Comparison of ENCODE assay signal across 11 mouse cellular contexts in genomic region chr5:146790944-146791343, GRCm38 (mm10). TPM values are rescaled to one million over a fixed set of nuclear protein-coding genes. Genes with fewer than 3 reads are reported as not detected.
DNase-seq lines count a peak whose midpoint lies in the region; ATAC-seq and TF ChIP-seq lines count a peak whose summit lies in the region.
"Had no signal": no experiment of that assay in that cellular context is flagged by ENCODE, and none has a peak within 500 bp of the region (broad histone marks: within the 10 kb centered on the region; RNA-seq: fewer than 3 reads in every experiment).

No protein-coding gene starts in this region.

- H3K4me3 ChIP-seq in heart, embryonic 12.5 days = no peak overlapping the region
- no peak overlapping the region for H3K4me3 ChIP-seq in midbrain, embryonic 11.5 days (ENCODE audit: low read depth, low read length)
- H3K4me3 ChIP-seq in midbrain, postnatal 0 days (ENCODE audit: low read depth, low read length) = no peak overlapping the region
- H3K4me3 ChIP-seq in hindbrain, embryonic 14.5 days (replicated peaks; ENCODE audit: low read length) = no peak overlapping the region
- H3K4me3 ChIP-seq in small intestine, adult 2 months (ENCODE audit: low read depth, low read length) = peak overlapping the region; percentile 31
- H3K4me3 ChIP-seq: embryonic facial prominence, embryonic 15.5 days had no signal

- no peak overlapping the region for H3K27ac ChIP-seq in heart, embryonic 12.5 days (ENCODE audit: poor library complexity, severe bottlenecking)
- H3K27ac ChIP-seq in midbrain, embryonic 11.5 days (ENCODE audit: low read depth, low read length) = no peak overlapping the region
- H3K27ac ChIP-seq in midbrain, postnatal 0 days (ENCODE audit: low read depth, low read length) = no peak overlapping the region
- H3K27ac ChIP-seq in hindbrain, embryonic 14.5 days = no peak overlapping the region
- peak overlapping the region; percentile 20; the same call in 1 of the 2 replicates for H3K27ac ChIP-seq in small intestine, adult 2 months (ENCODE audit: insufficient read depth, low read depth, low read length)
- H3K27ac ChIP-seq: embryonic facial prominence, embryonic 15.5 days had no signal

- no peak for ATAC-seq in heart, embryonic 12.5 days (ENCODE audit: insufficient number of reproducible peaks, low FRiP score)
- no peak for ATAC-seq in midbrain, embryonic 11.5 days (ENCODE audit: low FRiP score)
- no peak for ATAC-seq in midbrain, postnatal 0 days (ENCODE audit: low FRiP score)
- ATAC-seq in hindbrain, embryonic 14.5 days (ENCODE audit: low FRiP score) = no peak

- H3K27me3 ChIP-seq in heart, embryonic 12.5 days (replicated peaks) = no peaks in the 10 kb centered on the region
- H3K27me3 ChIP-seq in midbrain, embryonic 11.5 days (ENCODE audit: control insufficient read depth, insufficient read depth, low read length) = no peaks in the 10 kb centered on the region
- no peaks in the 10 kb centered on the region for H3K27me3 ChIP-seq in midbrain, postnatal 0 days (ENCODE audit: insufficient read depth, low read length)
- no peaks in the 10 kb centered on the region for H3K27me3 ChIP-seq in hindbrain, embryonic 14.5 days (ENCODE audit: control insufficient read depth, insufficient read depth, low read length)
- H3K27me3 ChIP-seq in small intestine, adult 2 months (ENCODE audit: control insufficient read depth, insufficient read depth, low read length) = no peaks in the 10 kb centered on the region
- H3K27me3 ChIP-seq: embryonic facial prominence, embryonic 15.5 days had no signal

- no peaks in the 10 kb centered on the region for H3K36me3 ChIP-seq in heart, embryonic 12.5 days
- H3K36me3 ChIP-seq in midbrain, embryonic 11.5 days (ENCODE audit: control insufficient read depth, insufficient read depth, low read length) = no peaks in the 10 kb centered on the region
- H3K36me3 ChIP-seq in midbrain, postnatal 0 days (ENCODE audit: insufficient read depth, low read length) = no peaks in the 10 kb centered on the region
- H3K36me3 ChIP-seq in hindbrain, embryonic 14.5 days (replicated peaks; ENCODE audit: control insufficient read depth, insufficient read depth) = no peaks in the 10 kb centered on the region
- H3K36me3 ChIP-seq in small intestine, adult 2 months (ENCODE audit: control insufficient read depth, insufficient read depth, low read length) = no peaks in the 10 kb centered on the region
- H3K36me3 ChIP-seq: embryonic facial prominence, embryonic 15.5 days had no signal

- peaks cover 40% of the 10 kb centered on the region for H3K4me1 ChIP-seq in heart, embryonic 12.5 days (replicated peaks)
- H3K4me1 ChIP-seq in midbrain, embryonic 11.5 days (ENCODE audit: control insufficient read depth, insufficient read depth, low read length) = peaks cover 17% of the 10 kb centered on the region
- peaks cover 10% of the 10 kb centered on the region; the same call in 1 of the 2 replicates for H3K4me1 ChIP-seq in midbrain, postnatal 0 days (ENCODE audit: insufficient read depth, low read length)
- peaks cover 28% of the 10 kb centered on the region for H3K4me1 ChIP-seq in hindbrain, embryonic 14.5 days (replicated peaks; ENCODE audit: control insufficient read depth, insufficient read depth, low read length)
- peaks cover 25% of the 10 kb centered on the region for H3K4me1 ChIP-seq in small intestine, adult 2 months (ENCODE audit: control insufficient read depth, insufficient read depth, insufficient read length, low read length)

- no peak for TF ChIP-seq CTCF in midbrain, postnatal 0 days (IDR thresholded peaks at IDR 0.05)
- TF ChIP-seq CTCF in small intestine, adult 2 months (IDR thresholded peaks at IDR 0.05; ENCODE audit: extremely low read depth, insufficient read length, insufficient replicate concordance, low read depth, low read length) = no peak

- TF ChIP-seq POLR2A in small intestine, adult 2 months (IDR thresholded peaks at IDR 0.05; ENCODE audit: low read depth, low read length) = no peak

- H3K4me2 ChIP-seq in heart, embryonic 12.5 days = no peak overlapping the region
- no peak overlapping the region for H3K4me2 ChIP-seq in midbrain, embryonic 11.5 days
- no peak overlapping the region for H3K4me2 ChIP-seq in midbrain, postnatal 0 days (ENCODE audit: low read depth, low read length, poor library complexity, severe bottlenecking)
- H3K4me2 ChIP-seq in hindbrain, embryonic 14.5 days (replicated peaks) = no peak overlapping the region
- H3K4me2 ChIP-seq: embryonic facial prominence, embryonic 15.5 days had no signal

- H3K9me3 ChIP-seq in heart, embryonic 12.5 days (replicated peaks) = no peaks in the 10 kb centered on the region
- H3K9me3 ChIP-seq in midbrain, embryonic 11.5 days (ENCODE audit: control insufficient read depth, low read length) = no peaks in the 10 kb centered on the region
- no peaks in the 10 kb centered on the region for H3K9me3 ChIP-seq in midbrain, postnatal 0 days (ENCODE audit: low read length)
- no peaks in the 10 kb centered on the region for H3K9me3 ChIP-seq in hindbrain, embryonic 14.5 days (ENCODE audit: control insufficient read depth, low read length)
- H3K9me3 ChIP-seq: embryonic facial prominence, embryonic 15.5 days had no signal

- peak overlapping the region; percentile 46; the same call in 1 of the 2 replicates for H3K9ac ChIP-seq in heart, embryonic 12.5 days
- H3K9ac ChIP-seq in midbrain, embryonic 11.5 days (ENCODE audit: low read length) = peak overlapping the region; percentile 16; the same call in 1 of the 2 replicates
- no peak overlapping the region; the same call in 1 of the 2 replicates for H3K9ac ChIP-seq in midbrain, postnatal 0 days (replicated peaks; ENCODE audit: low read length, poor library complexity, severe bottlenecking)
- 0 out of 2 replicates have a peak overlapping the region, but pooled peaks have one; percentile 2 for H3K9ac ChIP-seq in hindbrain, embryonic 14.5 days
- H3K9ac ChIP-seq: embryonic facial prominence, embryonic 15.5 days had no signal

- no peak for DNase-seq in heart, adult 18-20 months
- no peak for DNase-seq in midbrain, embryonic 11.5 days (ENCODE audit: low spot score, missing footprints)
- no peak for DNase-seq in midbrain, postnatal 0 days (ENCODE audit: low spot score)
- no peak for DNase-seq in hindbrain, embryonic 14.5 days (ENCODE audit: low spot score)
- no peak for DNase-seq in thymus, postnatal 14 days
- no peak for DNase-seq in heart, postnatal 4 days
- DNase-seq: adrenal gland, postnatal 10 days; heart, postnatal 36 days had no signal

- WGBS in heart, embryonic 12.5 days = 77% methylated on average over 8 of the region's 8 CpGs
- WGBS in midbrain, embryonic 11.5 days = 82% methylated on average over 8 of the region's 8 CpGs
- 72% methylated on average over 8 of the region's 8 CpGs for WGBS in midbrain, postnatal 0 days
- 74% methylated on average over 8 of the region's 8 CpGs for WGBS in hindbrain, embryonic 14.5 days
- 45% methylated on average over 8 of the region's 8 CpGs for WGBS in small intestine, adult 2 months

RNA-seq across cellular contexts. Expression of gene Usp12, which starts 3.9 kb away (rescaled TPM):
- polyA plus RNA-seq in heart, embryonic 12.5 days (2016; fragmentation: Nextera tagmentation; extraction: Ambion mirVana) = 17.5 and 18.0 TPM in 2 replicates
- total RNA-seq in heart, adult 18-20 months (2021) = 10 to 100 TPM; 16.8 to 17.1 TPM
- 10.7 and 12.1 TPM in 2 replicates for polyA plus RNA-seq in midbrain, embryonic 11.5 days (2014; fragmentation: Nextera tagmentation; extraction: Ambion mirVana)
- 24.1 and 26.7 TPM in 2 replicates for total RNA-seq in midbrain, postnatal 0 days (2014; rRNA removed)
- 13.7 and 14.1 TPM in 2 replicates for polyA plus RNA-seq in midbrain, postnatal 0 days (2015; fragmentation: Nextera tagmentation; extraction: Ambion mirVana)
- 12.1 and 13.8 TPM in 2 replicates for polyA plus RNA-seq in hindbrain, embryonic 14.5 days (2014; fragmentation: Nextera tagmentation; extraction: Ambion mirVana)
- 5.8 and 16.7 TPM in 2 replicates for polyA plus RNA-seq in small intestine, adult 2 months (2012; rRNA removed)
- 10 to 100 TPM; 18.5 to 20.5 TPM for total RNA-seq in heart, postnatal 4 days (2021)

RNA-seq across cellular contexts. Expression of gene Rpl21, which starts 41.7 kb away (rescaled TPM):
- 370 and 375 TPM in 2 replicates for polyA plus RNA-seq in heart, embryonic 12.5 days (2016; fragmentation: Nextera tagmentation; extraction: Ambion mirVana)
- total RNA-seq in heart, adult 18-20 months (2021) = 100 to 1,000 TPM; 135 to 146 TPM
- polyA plus RNA-seq in midbrain, embryonic 11.5 days (2014; fragmentation: Nextera tagmentation; extraction: Ambion mirVana) = 495 and 509 TPM in 2 replicates
- 217 and 224 TPM in 2 replicates for total RNA-seq in midbrain, postnatal 0 days (2014; rRNA removed)
- 328 and 334 TPM in 2 replicates for polyA plus RNA-seq in midbrain, postnatal 0 days (2015; fragmentation: Nextera tagmentation; extraction: Ambion mirVana)
- 361 and 419 TPM in 2 replicates for polyA plus RNA-seq in hindbrain, embryonic 14.5 days (2014; fragmentation: Nextera tagmentation; extraction: Ambion mirVana)
- 15.6 and 16.3 TPM in 2 replicates for polyA plus RNA-seq in small intestine, adult 2 months (2012; rRNA removed)
- 100 to 1,000 TPM; 187 to 214 TPM for total RNA-seq in heart, postnatal 4 days (2021)

RNA-seq across cellular contexts. Expression of gene Rasl11a, which starts 53.9 kb away (rescaled TPM):
- 9.0 and 10.3 TPM in 2 replicates for polyA plus RNA-seq in heart, embryonic 12.5 days (2016; fragmentation: Nextera tagmentation; extraction: Ambion mirVana)
- total RNA-seq in heart, adult 18-20 months (2021) = 1 to 10 TPM; 2.4 to 2.9 TPM
- polyA plus RNA-seq in midbrain, embryonic 11.5 days (2014; fragmentation: Nextera tagmentation; extraction: Ambion mirVana) = 23.2 and 28.4 TPM in 2 replicates
- total RNA-seq in midbrain, postnatal 0 days (2014; rRNA removed) = 14.6 and 18.3 TPM in 2 replicates
- 17.8 and 18.8 TPM in 2 replicates for polyA plus RNA-seq in midbrain, postnatal 0 days (2015; fragmentation: Nextera tagmentation; extraction: Ambion mirVana)
- 7.6 and 8.0 TPM in 2 replicates for polyA plus RNA-seq in hindbrain, embryonic 14.5 days (2014; fragmentation: Nextera tagmentation; extraction: Ambion mirVana)
- 5.8 TPM in 2 replicates for polyA plus RNA-seq in small intestine, adult 2 months (2012; rRNA removed)
- 1 to 10 TPM; 6.0 to 6.6 TPM for total RNA-seq in heart, postnatal 4 days (2021)

Comparison
In these comparisons a context has a peak if more than half of its experiments do, and no peak if none do; other contexts are left out.
1. RNA of gene Rpl21, which starts 41.7 kb away (polyA plus RNA-seq): 495 to 509 TPM in midbrain, embryonic 11.5 days, 361 to 419 TPM in hindbrain, embryonic 14.5 days, 370 to 375 TPM in heart, embryonic 12.5 days and 328 to 334 TPM in midbrain, postnatal 0 days; 15.6 to 16.3 TPM in small intestine, adult 2 months; every median in the first group is over 10 times any median in the second.